Mouse (Mus musculus) liver, embryonic 14.5 days (tissue): ENCODE measurements at regions not wholly inside any gene's neighbourhood (a gene's known extent, or its start where the extent isn't known, plus 50 kb on each side); places are given as distances from the start of the nearest gene placed in this dataset.

Source experiments
- ATAC-seq: fragments of 200-750 bp; cut with Nextera tagmentation; 2 replicates; pipeline ENCODE4 v1.8.0; 2017; ENCODE audit warnings: moderate number of reproducible peaks, mild to moderate bottlenecking, moderate library complexity; ENCODE audit not compliant: insufficient read depth
- DNase-seq, 3 experiments: peaks; one replicate each; pipeline ENCODE4 v3.0.0-alpha.2; 2012 to 2013; ENCODE audit warnings: low read depth in 3 of 3, low spot score in 3 of 3
- H3K27ac ChIP-seq: fragments of 300-500 bp; sonication (generic); 2 replicates; pipeline ENCODE4 v1.5.1; 2014; ENCODE audit warnings: moderate library complexity, mild to moderate bottlenecking, control low read depth, inconsistent platforms
- H3K27me3 ChIP-seq: fragments of 300-500 bp; sonication (generic); 2 replicates; pipeline ENCODE4 v1.6.1; 2014; ENCODE audit warnings: mild to moderate bottlenecking, low read length, moderate library complexity; ENCODE audit not compliant: control insufficient read depth, insufficient read depth
- H3K36me3 ChIP-seq: fragments of 300-500 bp; sonication (generic); replicated peaks from 2 replicates; pipeline ENCODE4 v1.6.1; 2014; ENCODE audit warnings: low read depth; ENCODE audit not compliant: control insufficient read depth, insufficient read depth
- H3K4me1 ChIP-seq, 2 experiments: fragments of 200-500 bp in 1 of 2; fragments of 300-500 bp in 1 of 2; sonication (generic) in 1 of 2; replicated peaks; 2 replicates each; pipeline ENCODE4 v1.6.1; 2012 to 2014; ENCODE audit warnings: antibody characterized with exemption in 1 of 2, inconsistent platforms in 1 of 2, low read length in 1 of 2; ENCODE audit not compliant: control insufficient read depth in 2 of 2, insufficient read depth in 2 of 2
- H3K4me2 ChIP-seq: fragments of 300-500 bp; sonication (generic); 2 replicates; pipeline ENCODE4 v1.6.1; 2014; ENCODE audit warnings: low read depth, mild to moderate bottlenecking, control low read depth, moderate library complexity
- H3K4me3 ChIP-seq, 2 experiments: fragments of 200-500 bp in 1 of 2; fragments of 300-500 bp in 1 of 2; sonication (generic) in 1 of 2; 2 replicates each; pipeline ENCODE4 v1.5.1; 2012 to 2014; ENCODE audit warnings: low read depth in 2 of 2, low read length in 2 of 2, mild to moderate bottlenecking in 2 of 2, control low read depth in 1 of 2, inconsistent platforms in 1 of 2, moderate library complexity in 1 of 2; ENCODE audit not compliant: insufficient read depth in 1 of 2
- H3K9ac ChIP-seq: fragments of 300-500 bp; sonication (generic); replicated peaks from 2 replicates; pipeline ENCODE4 v1.6.1; 2014; ENCODE audit warnings: mild to moderate bottlenecking, control low read depth, moderate library complexity
- H3K9me3 ChIP-seq: fragments of 300-500 bp; sonication (generic); 2 replicates; pipeline ENCODE4 v1.6.1; 2016; ENCODE audit warnings: low read length, mixed read lengths; ENCODE audit not compliant: control insufficient read depth
- CTCF ChIP-seq: IDR thresholded peaks from 2 replicates; pipeline ENCODE4 v1.5.1; 2016; ENCODE audit warnings: antibody characterized with exemption, low read depth, control low read depth
- EP300 ChIP-seq: IDR thresholded peaks from 2 replicates; pipeline ENCODE4 v1.6.1; 2016; ENCODE audit warnings: antibody characterized with exemption, low read depth
- WGBS: fragments of 180-500 bp; shearing (Covaris S2); extraction: QIAGEN DNeasy Blood & Tissue Kit; methylation state at CpG from one replicate; pipeline ENCODE4 v1.1.7; 2014; ENCODE audit not compliant: insufficient replicate concordance; 5-methylcytosine and 5-hydroxymethylcytosine counted together

GRCm38 (mm10) chr5:111532446-111533035 is 115.4 kb downstream of the Mn1 start:
- no peak overlapping the region for H3K4me3 ChIP-seq

GRCm38 (mm10) chr5:111535978-111536377 is 118.8 kb downstream of the Mn1 start:
- H3K4me1 ChIP-seq = no peaks in the 10 kb centered on the region
- no peak overlapping the region for H3K4me2 ChIP-seq
- 0 out of 2 replicates have a peak, but pooled peaks cover 2% of the 10 kb centered on the region for H3K27me3 ChIP-seq
- H3K9me3 ChIP-seq = no peaks in the 10 kb centered on the region
- DNase-seq (no peak), ATAC-seq (peak; percentile 68)
- 12% methylated on average over 13 of the region's 13 CpGs for WGBS
- H3K27ac ChIP-seq = no peak overlapping the region
- no peak overlapping the region for H3K4me3 ChIP-seq
- H3K36me3 ChIP-seq = no peaks in the 10 kb centered on the region
- no peak overlapping the region for H3K9ac ChIP-seq
- 0 out of 2 replicates have a peak, but pooled peaks have one; percentile 29 for TF ChIP-seq EP300
- no peak for TF ChIP-seq CTCF

More at GRCm38 (mm10) chr5:111532446-111533035, 115.4 kb downstream of the Mn1 start:
- Histone ChIP-seq H3K4me2 (no peak overlapping the region), H3K4me1 (no peaks in the 10 kb centered on the region), H3K9ac (no peak overlapping the region), H3K9me3 (no peaks in the 10 kb centered on the region), H3K27ac (no peak overlapping the region), H3K36me3 (no peaks in the 10 kb centered on the region), H3K27me3 (0 out of 2 replicates have a peak, but pooled peaks cover 2% of the 10 kb centered on the region)
- DNase-seq = no peak
- no peak for ATAC-seq
- 79% methylated on average over 9 of the region's 9 CpGs for WGBS
- TF ChIP-seq EP300 (no peak), CTCF (no peak)

GRCm38 (mm10) chr5:111538560-111539450 is 121.6 kb downstream of the Mn1 start:
- H3K4me2 ChIP-seq = no peak overlapping the region
- 71% methylated on average over 13 of the region's 13 CpGs for WGBS
- no peak overlapping the region for H3K9ac ChIP-seq
- H3K4me1 ChIP-seq = no peaks in the 10 kb centered on the region
- H3K9me3 ChIP-seq = no peaks in the 10 kb centered on the region
- no peak overlapping the region for H3K4me3 ChIP-seq
- no peaks in the 10 kb centered on the region for H3K27me3 ChIP-seq
- H3K36me3 ChIP-seq = no peaks in the 10 kb centered on the region
- TF ChIP-seq CTCF (no peak), EP300 (no peak)
- no peak for ATAC-seq
- no peak for DNase-seq
- H3K27ac ChIP-seq = no peak overlapping the region

GRCm38 (mm10) chr5:111540486-111540885 is 123.3 kb downstream of the Mn1 start:
- no peak overlapping the region for H3K9ac ChIP-seq
- 47% methylated on average over 3 of the region's 3 CpGs for WGBS
- no peak overlapping the region for H3K4me3 ChIP-seq
- H3K4me2 ChIP-seq = no peak overlapping the region
- H3K27ac ChIP-seq = no peak overlapping the region
- no peak for DNase-seq
- H3K4me1 ChIP-seq = 0 out of 4 replicates have a peak, but pooled peaks cover 0 to 4% of the 10 kb centered on the region in 2 experiments
- no peak for ATAC-seq
- no peaks in the 10 kb centered on the region for H3K36me3 ChIP-seq
- no peaks in the 10 kb centered on the region for H3K9me3 ChIP-seq
- TF ChIP-seq EP300 (no peak), CTCF (no peak)
- no peaks in the 10 kb centered on the region for H3K27me3 ChIP-seq

- Histone ChIP-seq H3K9me3 (no peaks in the 10 kb centered on the region), H3K4me3 (no peak overlapping the region), H3K27me3 (no peaks in the 10 kb centered on the region), H3K9ac (no peak overlapping the region), H3K27ac (no peak overlapping the region), H3K4me2 (no peak overlapping the region), H3K4me1 (0 out of 4 replicates have a peak, but pooled peaks cover 0 to 4% of the 10 kb centered on the region in 2 experiments), H3K36me3 (no peaks in the 10 kb centered on the region)
- ATAC-seq (peak; percentile 63; the same call in 1 of the 2 replicates), DNase-seq (no peak)
- 47% methylated on average over 3 of the region's 3 CpGs for WGBS
- TF ChIP-seq EP300 (no peak), CTCF (no peak)
Observed at GRCm38 (mm10) chr5:111542077-111542476, 124.9 kb downstream of the Mn1 start.
